Mouse (Mus musculus) mouse trophoblast stem cell (cell line): Measurements from ENCODE around the gene Ppp1r12b.

ENCODE experiments used
- in situ Hi-C, 2 experiments: fragments of 300-500 bp; cut with MseI, MboI; formaldehyde crosslinking; loops; 2 replicates in 1 of 2; 3 replicates in 1 of 2; pipeline ENCODE4 v1.15.1; 2025

Ppp1r12b gene

GRCm38 (mm10) chr1:134766448-134766847 is 189.3 kb downstream of the Ppp1r12b start:
- in situ Hi-C loops = no loop called here

- in situ Hi-C loops = no loop called here
Measured at GRCm38 (mm10) chr1:134764831-134765458, 190.8 kb downstream of the Ppp1r12b start.

GRCm38 (mm10) chr1:134763776-134764438 is 191.8 kb downstream of the Ppp1r12b start:
- in situ Hi-C loops = no loop called here

- in situ Hi-C loops = no loop called here
Measured at GRCm38 (mm10) chr1:134763250-134763649, 192.5 kb downstream of the Ppp1r12b start.

- in situ Hi-C loops = no loop called here
Measured at GRCm38 (mm10) chr1:134761534-134761933, 194.2 kb downstream of the Ppp1r12b start.

- in situ Hi-C loops = no loop called here
Measured at GRCm38 (mm10) chr1:134760642-134761041, 195.1 kb downstream of the Ppp1r12b start.

- in situ Hi-C loops = no loop called here
Measured at GRCm38 (mm10) chr1:134759133-134759532, 196.6 kb downstream of the Ppp1r12b start.

- in situ Hi-C loops = no loop called here
Measured at GRCm38 (mm10) chr1:134757230-134757629, 198.5 kb downstream of the Ppp1r12b start.

GRCm38 (mm10) chr1:134756190-134756873 is 199.4 kb downstream of the Ppp1r12b start:
- in situ Hi-C loops = no loop called here

GRCm38 (mm10) chr1:134755548-134756189 is 200.1 kb downstream of the Ppp1r12b start:
- in situ Hi-C loops = no loop called here

- in situ Hi-C loops = no loop called here
Measured at GRCm38 (mm10) chr1:134754818-134755217, 200.9 kb downstream of the Ppp1r12b start.

- in situ Hi-C loops = no loop called here
Measured at GRCm38 (mm10) chr1:134753751-134754630, 201.8 kb downstream of the Ppp1r12b start.

GRCm38 (mm10) chr1:134752447-134752846 is 203.3 kb downstream of the Ppp1r12b start:
- in situ Hi-C loops = no loop called here

GRCm38 (mm10) chr1:134749889-134750288 is 205.9 kb downstream of the Ppp1r12b start:
- in situ Hi-C loops = loop anchor here in 1 of 2 experiments (10.0 kb wide), 1 partner anchor 105 kb away; no protein-coding TSS in a partner anchor

- in situ Hi-C loops = loop anchor here in 1 of 2 experiments (10.0 kb wide), 1 partner anchor 107 kb away; no protein-coding TSS in a partner anchor
Measured at GRCm38 (mm10) chr1:134747236-134748174, 208.2 kb downstream of the Ppp1r12b start.

GRCm38 (mm10) chr1:134745648-134746047 is 210.1 kb downstream of the Ppp1r12b start:
- in situ Hi-C loops = loop anchor here in 1 of 2 experiments (10.0 kb wide), 1 partner anchor 109 kb away; no protein-coding TSS in a partner anchor

GRCm38 (mm10) chr1:134741946-134742661 is 213.6 kb downstream of the Ppp1r12b start:
- in situ Hi-C loops = loop anchor here in 1 of 2 experiments (10.0 kb wide), 1 partner anchor 113 kb away; no protein-coding TSS in a partner anchor

- in situ Hi-C loops = loop anchor here in 1 of 2 experiments (10.0 kb wide), 1 partner anchor 113 kb away; no protein-coding TSS in a partner anchor
Measured at GRCm38 (mm10) chr1:134741433-134741832, 214.3 kb downstream of the Ppp1r12b start.

GRCm38 (mm10) chr1:134737463-134737862 is 218.3 kb downstream of the Ppp1r12b start:
- in situ Hi-C loops = no loop called here
